Mouse (Mus musculus) liver, embryonic 16.5 days (tissue): Measurements from ENCODE around the gene Col5a3. TPM values are rescaled to one million over a fixed set of nuclear protein-coding genes. Genes with fewer than 3 reads are reported as not detected.
A peak's percentile ranks its signal among the peaks of the same experiment; 100 is the strongest.

Experiments used
- ATAC-seq: fragments of 200-750 bp; cut with Nextera tagmentation; 2 replicates; pipeline ENCODE4 v1.8.0; 2017; ENCODE audit warnings: low read depth, mild to moderate bottlenecking, moderate number of reproducible peaks, moderate library complexity
- H3K27ac ChIP-seq: fragments of 300-500 bp; sonication (generic); 2 replicates; pipeline ENCODE4 v1.5.1; 2014; ENCODE audit warnings: mild to moderate bottlenecking, low read length
- H3K27me3 ChIP-seq: fragments of 300-500 bp; sonication (generic); 2 replicates; pipeline ENCODE4 v1.6.1; 2014; ENCODE audit warnings: low read depth, low read length, mixed read lengths; ENCODE audit not compliant: control insufficient read depth, insufficient read depth
- H3K36me3 ChIP-seq: fragments of 300-500 bp; sonication (generic); 2 replicates; pipeline ENCODE4 v1.6.1; 2014; ENCODE audit warnings: mild to moderate bottlenecking; ENCODE audit not compliant: control insufficient read depth, insufficient read depth
- H3K4me1 ChIP-seq: fragments of 300-500 bp; sonication (generic); 2 replicates; pipeline ENCODE4 v1.6.1; 2014; ENCODE audit warnings: low read depth, low read length, mixed read lengths; ENCODE audit not compliant: control insufficient read depth
- H3K4me2 ChIP-seq: fragments of 300-500 bp; sonication (generic); 2 replicates; pipeline ENCODE4 v1.6.1; 2014; ENCODE audit warnings: low read depth, low read length, mixed read lengths
- H3K4me3 ChIP-seq: fragments of 300-500 bp; sonication (generic); 2 replicates; pipeline ENCODE4 v1.5.1; 2014; ENCODE audit warnings: low read depth, mild to moderate bottlenecking, low read length
- H3K9ac ChIP-seq: fragments of 300-500 bp; sonication (generic); 2 replicates; pipeline ENCODE4 v1.6.1; 2014; ENCODE audit warnings: low read depth, low read length
- H3K9me3 ChIP-seq: fragments of 300-500 bp; sonication (generic); replicated peaks from 2 replicates; pipeline ENCODE4 v1.6.1; 2016; ENCODE audit warnings: low read length; ENCODE audit not compliant: control insufficient read depth
- WGBS: fragments of 180-500 bp; shearing (Covaris S2); extraction: QIAGEN DNeasy Blood & Tissue Kit; methylation state at CpG from one replicate; pipeline ENCODE4 v1.1.7; 2014; ENCODE audit not compliant: insufficient replicate concordance; 5-methylcytosine and 5-hydroxymethylcytosine counted together
- polyA plus RNA-seq: library from polyadenylated mRNA; unstranded; fragments of >200 nt; fragmentation: Nextera tagmentation; extraction: Ambion mirVana; gene quantifications from 2 replicates; pipeline ENCODE4 v1.2.1, GENCODE M21; 2015

The Col5a3 gene
- polyA plus RNA-seq, 1 experiment from 2014 or later, result 0.33 TPM

DNA sequence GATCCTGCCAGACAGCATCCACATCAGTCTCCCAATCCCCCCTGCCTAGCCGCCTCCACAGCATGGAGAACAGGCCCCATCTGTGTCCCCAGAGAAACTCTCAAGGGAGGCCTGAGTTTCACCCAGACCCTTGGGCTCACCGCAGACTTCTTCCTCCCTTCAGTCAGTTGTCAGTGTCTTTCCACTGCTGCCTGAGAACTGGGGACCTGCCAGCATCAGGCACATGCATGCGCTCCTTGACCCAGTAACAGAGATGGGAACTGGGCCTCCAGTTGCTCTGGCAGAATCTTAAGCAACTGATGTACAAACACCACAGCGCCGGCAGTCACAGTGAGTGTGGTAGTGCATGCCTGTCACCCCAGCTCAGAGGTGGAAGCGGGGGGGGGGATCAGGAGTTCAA is 56.0 kb downstream of the Col5a3 start:
- Histone ChIP-seq H3K36me3 (no peaks in the 10 kb centered on the region), H3K9ac (no peak overlapping the region), H3K27me3 (peaks cover 6% of the 10 kb centered on the region), H3K4me1 (peaks cover 25% of the 10 kb centered on the region), H3K9me3 (no peaks in the 10 kb centered on the region), H3K27ac (no peak overlapping the region), H3K4me2 (no peak overlapping the region), H3K4me3 (no peak overlapping the region)
- WGBS, result 76% methylated on average over 6 of the region's 6 CpGs
- ATAC-seq, result no peak

DNA sequence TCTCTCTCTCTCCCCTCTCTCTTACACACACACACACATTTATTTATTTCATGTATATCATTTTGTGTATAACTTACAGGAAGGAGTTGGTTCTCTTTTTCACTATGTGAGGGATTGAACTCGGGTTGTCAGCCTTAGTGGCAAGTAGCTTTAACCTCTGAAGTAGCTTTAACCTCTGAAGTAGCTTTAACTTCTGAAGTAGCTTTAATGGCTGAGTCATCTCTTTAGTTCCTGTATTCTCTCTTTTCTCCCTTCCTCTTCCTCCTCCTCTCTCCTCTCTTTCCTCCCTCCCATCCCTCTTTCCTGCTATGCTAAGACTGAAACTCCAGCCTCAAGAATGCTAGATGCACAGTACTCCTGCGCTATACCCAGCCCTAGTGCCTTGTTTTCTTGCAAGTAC is 56.6 kb downstream of the Col5a3 start:
- no peak for ATAC-seq

DNA sequence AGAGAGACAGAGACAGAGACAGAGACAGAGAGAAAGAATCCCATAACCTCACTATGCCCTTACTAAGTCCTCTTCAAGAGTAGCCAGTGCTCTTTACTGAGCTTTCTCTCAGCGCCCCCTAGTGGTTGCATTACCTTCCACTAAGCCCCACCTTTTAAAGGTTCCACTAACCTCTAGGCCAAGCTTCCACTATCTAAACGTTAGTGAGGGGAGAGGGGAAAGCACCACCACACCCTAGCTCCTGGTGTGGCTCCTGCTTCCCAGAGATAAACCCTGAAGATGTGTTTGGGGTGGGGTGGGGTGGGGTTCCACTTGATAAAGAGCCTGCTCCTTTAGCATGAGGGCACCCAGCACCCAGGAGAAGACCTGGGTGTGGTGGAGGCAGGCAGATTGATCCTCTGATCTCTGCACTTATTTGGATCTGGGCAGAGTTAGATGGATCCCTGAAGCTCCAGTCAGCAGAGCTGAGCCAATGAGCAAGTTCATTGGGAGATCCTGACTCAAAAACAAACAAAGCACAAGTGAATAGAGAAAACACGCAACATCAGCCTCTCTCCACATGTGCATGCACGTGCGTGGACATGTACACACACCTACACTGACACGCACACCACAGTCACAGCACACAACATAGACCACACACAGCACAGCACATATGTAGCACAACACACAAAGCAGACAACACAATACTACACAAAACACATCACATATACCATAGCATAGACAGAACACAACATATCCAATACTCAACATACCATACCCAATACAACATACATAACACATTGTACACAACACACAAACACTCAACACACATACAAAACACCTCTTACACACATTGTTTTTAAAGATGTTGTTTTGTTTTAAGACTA is 57.5 kb downstream of the Col5a3 start:
- Histone ChIP-seq H3K27ac (no peak overlapping the region), H3K4me3 (no peak overlapping the region), H3K9ac (no peak overlapping the region), H3K4me1 (peaks cover 25% of the 10 kb centered on the region), H3K9me3 (no peaks in the 10 kb centered on the region), H3K27me3 (peaks cover 6% of the 10 kb centered on the region), H3K36me3 (no peaks in the 10 kb centered on the region), H3K4me2 (no peak overlapping the region)
- ATAC-seq, result peak; percentile 94
- 52% methylated on average over 6 of the region's 6 CpGs for WGBS

More for the DNA sequence above, 56.6 kb downstream of the Col5a3 start:
- H3K9ac ChIP-seq, result no peak overlapping the region
- no peak overlapping the region for H3K4me3 ChIP-seq
- H3K9me3 ChIP-seq, result no peaks in the 10 kb centered on the region
- peaks cover 6% of the 10 kb centered on the region for H3K27me3 ChIP-seq
- H3K4me1 ChIP-seq, result peaks cover 25% of the 10 kb centered on the region
- no peak overlapping the region for H3K4me2 ChIP-seq
- 67% methylated on average over 2 of the region's 2 CpGs for WGBS
- no peaks in the 10 kb centered on the region for H3K36me3 ChIP-seq
- H3K27ac ChIP-seq, result no peak overlapping the region

DNA sequence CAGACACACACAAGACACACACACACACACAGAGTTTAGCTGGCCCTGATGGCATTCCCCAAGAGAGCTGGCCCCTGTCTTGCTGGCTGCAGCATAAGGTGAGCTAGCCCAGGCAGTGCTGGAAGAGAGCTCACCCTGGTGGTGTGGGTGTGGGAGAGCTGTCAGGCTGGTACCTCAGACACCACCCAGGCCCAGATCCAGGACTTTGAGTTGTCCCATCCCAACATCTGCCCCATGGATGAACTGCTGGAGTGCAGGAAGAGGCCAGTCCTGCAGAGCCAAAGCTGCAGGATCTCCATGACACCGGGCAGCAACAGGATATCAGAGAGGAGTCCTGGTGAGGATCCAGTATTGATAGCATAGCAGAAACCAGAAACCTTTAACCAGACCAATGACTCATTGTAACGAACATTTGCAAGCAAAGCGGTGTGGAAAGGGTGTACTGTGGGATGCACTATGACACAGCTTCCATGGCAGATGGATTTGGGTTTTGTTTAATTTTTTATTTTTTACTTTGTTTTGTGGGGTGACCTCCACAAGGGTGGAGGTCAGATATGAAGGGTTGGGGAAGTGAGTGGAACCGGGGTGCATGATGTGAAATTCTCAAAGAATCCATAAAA is 58.7 kb downstream of the Col5a3 start:
- H3K4me1 ChIP-seq, result peaks cover 25% of the 10 kb centered on the region
- WGBS, result 74% methylated on average over 4 of the region's 4 CpGs
- H3K9ac ChIP-seq, result no peak overlapping the region
- H3K4me2 ChIP-seq, result no peak overlapping the region
- H3K27ac ChIP-seq, result no peak overlapping the region
- no peak overlapping the region for H3K4me3 ChIP-seq
- peaks cover 6% of the 10 kb centered on the region for H3K27me3 ChIP-seq
- no peak for ATAC-seq
- H3K9me3 ChIP-seq, result no peaks in the 10 kb centered on the region
- H3K36me3 ChIP-seq, result no peaks in the 10 kb centered on the region

DNA sequence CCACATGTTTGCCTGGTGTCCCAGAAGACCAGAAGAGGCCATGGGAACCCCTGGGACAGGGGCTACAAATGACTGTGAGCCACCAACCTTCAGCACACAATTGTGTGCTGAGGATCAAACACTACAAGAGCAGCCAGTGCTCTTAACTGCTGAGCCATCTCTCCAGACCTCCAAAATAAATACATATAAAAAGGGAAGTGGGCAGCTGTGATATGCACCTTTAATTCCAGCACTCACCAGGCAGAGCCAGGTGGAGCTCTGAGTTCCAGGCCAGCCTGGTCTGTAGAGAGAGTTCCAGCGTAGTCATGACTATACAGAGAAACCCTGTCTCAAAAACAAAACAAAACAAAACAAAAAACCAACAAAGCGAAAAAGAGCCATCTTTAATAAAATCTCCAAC is 60.5 kb downstream of the Col5a3 start:
- H3K4me2 ChIP-seq, result no peak overlapping the region
- H3K4me1 ChIP-seq, result peaks cover 21% of the 10 kb centered on the region
- no peak overlapping the region for H3K27ac ChIP-seq
- no peaks in the 10 kb centered on the region for H3K36me3 ChIP-seq
- WGBS, result 78% methylated on average over 2 of the region's 2 CpGs
- no peaks in the 10 kb centered on the region for H3K9me3 ChIP-seq
- H3K4me3 ChIP-seq, result no peak overlapping the region
- no peak overlapping the region for H3K9ac ChIP-seq
- H3K27me3 ChIP-seq, result no peaks in the 10 kb centered on the region
- no peak for ATAC-seq

DNA sequence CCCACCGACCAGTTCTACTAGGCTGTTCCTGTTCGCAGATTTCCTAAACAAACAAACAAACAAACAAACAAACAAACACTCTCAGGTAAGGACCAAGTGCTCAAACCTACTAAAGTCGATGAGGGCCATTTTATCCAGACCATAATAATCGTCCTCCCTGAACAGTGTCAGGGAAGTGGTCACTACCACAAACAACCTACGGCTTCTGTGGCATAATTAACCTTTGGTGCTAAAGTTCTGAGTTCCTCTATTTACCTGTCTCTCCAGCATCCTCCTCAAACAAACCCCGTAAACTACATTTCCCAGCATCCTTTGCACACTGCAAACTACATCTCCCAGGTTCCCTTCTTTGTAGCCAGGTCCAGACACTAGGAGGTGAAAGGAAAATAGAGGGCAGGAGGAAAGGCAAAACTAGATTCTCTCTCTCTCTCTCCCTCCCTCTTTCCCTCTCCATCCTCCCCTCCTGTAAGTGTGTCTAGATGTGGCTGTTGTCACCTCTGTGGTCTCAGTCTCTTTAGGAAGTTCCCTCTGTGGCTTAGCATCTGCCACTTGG is 63.3 kb downstream of the Col5a3 start:
- Histone ChIP-seq H3K9ac (no peak overlapping the region), H3K9me3 (no peaks in the 10 kb centered on the region), H3K4me1 (peaks cover 14% of the 10 kb centered on the region), H3K27ac (no peak overlapping the region), H3K4me2 (no peak overlapping the region), H3K36me3 (no peaks in the 10 kb centered on the region), H3K4me3 (no peak overlapping the region), H3K27me3 (peaks cover 11% of the 10 kb centered on the region)
- WGBS, result 36% methylated on average over 6 of the region's 6 CpGs
- ATAC-seq, result peak; percentile 39; the same call in 1 of the 2 replicates

DNA sequence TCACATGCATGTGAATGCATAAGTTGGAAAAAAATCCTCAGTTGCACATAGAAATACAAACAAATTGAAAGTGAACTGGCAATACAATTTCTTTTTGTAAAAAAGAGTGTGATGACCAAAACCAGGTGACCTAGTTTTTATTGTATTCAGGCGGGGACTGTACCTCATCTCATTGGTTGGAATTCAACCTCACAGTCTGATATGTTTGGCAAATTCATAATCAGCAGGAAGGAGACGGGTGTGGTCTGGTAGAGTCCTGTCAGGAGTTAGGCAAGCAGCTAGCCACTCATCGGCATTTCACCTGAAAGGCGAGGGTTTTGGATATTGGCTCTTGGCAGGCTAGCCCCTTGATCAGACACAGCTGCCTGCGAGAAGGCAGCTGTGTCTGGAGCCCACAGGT is 65.7 kb downstream of the Col5a3 start:
- Histone ChIP-seq H3K27ac (no peak overlapping the region), H3K27me3 (peaks cover 35% of the 10 kb centered on the region), H3K4me3 (no peak overlapping the region), H3K4me2 (no peak overlapping the region), H3K4me1 (peaks cover 13% of the 10 kb centered on the region), H3K9me3 (no peaks in the 10 kb centered on the region), H3K9ac (no peak overlapping the region), H3K36me3 (no peaks in the 10 kb centered on the region)
- no peak for ATAC-seq
- 31% methylated on average over 5 of the region's 5 CpGs for WGBS

DNA sequence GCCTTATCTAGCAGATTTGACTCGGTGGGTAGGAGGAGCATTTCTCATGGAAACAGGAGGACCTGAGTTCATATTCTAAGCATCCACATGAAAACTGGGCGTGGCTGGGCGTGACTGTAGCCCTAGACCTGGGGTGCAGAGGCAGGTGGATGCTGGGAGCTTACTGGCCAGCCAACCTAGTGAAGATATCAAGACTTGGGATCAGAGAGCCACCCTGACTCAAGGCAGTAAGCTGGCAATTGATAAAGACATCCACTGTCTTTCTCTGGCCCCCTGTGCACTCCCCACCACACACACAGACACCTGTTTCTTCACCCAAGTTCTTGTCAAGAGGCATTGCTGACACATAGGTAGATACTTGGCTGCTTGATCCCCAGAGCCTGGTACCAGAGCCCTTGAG is 66.3 kb downstream of the Col5a3 start:
- Histone ChIP-seq H3K27me3 (peaks cover 42% of the 10 kb centered on the region), H3K4me3 (no peak overlapping the region), H3K4me1 (peaks cover 13% of the 10 kb centered on the region), H3K4me2 (no peak overlapping the region), H3K9ac (no peak overlapping the region), H3K36me3 (no peaks in the 10 kb centered on the region), H3K27ac (no peak overlapping the region), H3K9me3 (no peaks in the 10 kb centered on the region)
- ATAC-seq, result no peak
- 44% methylated on average over 3 of the region's 3 CpGs for WGBS

DNA sequence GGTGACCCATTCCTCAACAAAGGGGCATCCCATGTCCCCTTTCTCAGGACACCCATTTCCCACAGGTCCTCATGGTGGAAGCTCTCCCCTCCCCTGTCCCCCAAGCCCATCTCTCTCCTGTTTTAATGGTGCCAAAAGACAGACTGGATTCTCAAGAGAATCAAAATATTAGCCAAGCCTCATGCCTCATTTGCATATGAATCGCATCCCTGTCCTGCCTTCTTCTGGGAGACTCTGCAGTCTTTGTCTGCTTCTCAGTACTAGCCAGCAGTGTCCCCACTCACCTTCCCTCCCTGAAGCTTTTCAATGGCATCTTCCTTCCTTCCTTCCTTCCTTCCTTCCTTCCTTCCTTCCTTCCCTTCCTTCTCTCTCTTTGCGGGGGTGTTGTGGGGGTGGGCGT is 67.2 kb downstream of the Col5a3 start:
- Histone ChIP-seq H3K9ac (no peak overlapping the region), H3K4me2 (no peak overlapping the region), H3K27ac (no peak overlapping the region), H3K9me3 (no peaks in the 10 kb centered on the region), H3K4me3 (no peak overlapping the region), H3K4me1 (peaks cover 13% of the 10 kb centered on the region), H3K27me3 (peaks cover 47% of the 10 kb centered on the region), H3K36me3 (no peaks in the 10 kb centered on the region)
- ATAC-seq, result no peak
- WGBS, result 11% methylated on average over 3 of the region's 3 CpGs
